In genomic region chr2:151569452-151569851, GRCm38 (mm10) we compare ENCODE assay signal across 22 mouse cellular contexts. TPM values are rescaled to one million over a fixed set of nuclear protein-coding genes. Genes with fewer than 3 reads are reported as not detected.
DNase-seq lines count a peak whose midpoint lies in the region; TF ChIP-seq lines count a peak whose summit lies in the region.
"Had no signal": no experiment of that assay in that cellular context is flagged by ENCODE, and none has a peak within 500 bp of the region (broad histone marks: within the 10 kb centered on the region; RNA-seq: fewer than 3 reads in every experiment).

No protein-coding gene starts in this region.

- no peak overlapping the region for H3K4me3 ChIP-seq in forebrain, embryonic 10.5 days
- H3K4me3 ChIP-seq: embryonic facial prominence, embryonic 10.5 days; forebrain, embryonic 13.5 days; limb, embryonic 10.5 days; neural tube, embryonic 13.5 days had no signal

- no peaks in the 10 kb centered on the region for H3K4me1 ChIP-seq in forebrain, embryonic 10.5 days
- H3K4me1 ChIP-seq: embryonic facial prominence, embryonic 10.5 days; forebrain, embryonic 13.5 days; limb, embryonic 10.5 days; neural tube, embryonic 13.5 days had no signal

- no peaks in the 10 kb centered on the region for H3K27me3 ChIP-seq in forebrain, embryonic 10.5 days (ENCODE audit: poor library complexity, severe bottlenecking)
- H3K27me3 ChIP-seq: forebrain, embryonic 13.5 days; neural tube, embryonic 13.5 days had no signal

- H3K36me3 ChIP-seq in forebrain, embryonic 10.5 days (replicated peaks): peaks cover 12% of the 10 kb centered on the region

- TF ChIP-seq CTCF in brain, embryonic 14.5 days (IDR thresholded peaks at IDR 0.05; ENCODE audit: borderline replicate concordance, extremely low read depth, insufficient read depth, insufficient read length): no peak

- H3K27ac ChIP-seq in forebrain, embryonic 10.5 days: no peak overlapping the region
- H3K27ac ChIP-seq: embryonic facial prominence, embryonic 10.5 days; forebrain, embryonic 13.5 days; limb, embryonic 10.5 days; neural tube, embryonic 13.5 days had no signal

- peak; percentile 27 for DNase-seq in lung, postnatal 36 days
- DNase-seq in lung, postnatal 4 days: no peak
- DNase-seq in adrenal gland, adult 2 months: peak; percentile 75
- DNase-seq in brain, embryonic 14.5 days (ENCODE audit: low read depth): peak; percentile 16
- no peak for DNase-seq in forebrain, embryonic 10.5 days (ENCODE audit: extremely low spot score, low spot score)
- no peak for DNase-seq in gastrocnemius, postnatal 25 days
- no peak for DNase-seq in gastrocnemius, postnatal 4 days (ENCODE audit: low spot score in 2 of 2)
- DNase-seq in kidney, adult 9 months: no peak
- DNase-seq: cerebellum, adult 8-10 months; gastrocnemius, postnatal 10 days; heart, postnatal 10 days; kidney, postnatal 4 days; layer of hippocampus, adult 9-11 months; liver, postnatal 0 days; lung, postnatal 10 days; thymus, adult 18-20 months had no signal

- 87% methylated on average over 2 of the region's 2 CpGs for WGBS in forebrain, embryonic 10.5 days

- no peaks in the 10 kb centered on the region for H3K9me3 ChIP-seq in forebrain, embryonic 10.5 days
- H3K9me3 ChIP-seq: embryonic facial prominence, embryonic 10.5 days; forebrain, embryonic 13.5 days; G1E; limb, embryonic 10.5 days; neural tube, embryonic 13.5 days had no signal

- no peak for TF ChIP-seq POLR2A in brain, embryonic 14.5 days (IDR thresholded peaks at IDR 0.05; ENCODE audit: borderline replicate concordance, extremely low read depth, insufficient read depth, insufficient read length, poor library complexity, severe bottlenecking)

RNA-seq across cellular contexts. Expression of gene Sdcbp2, which starts 3.0 kb away (rescaled TPM):
- 1 to 10 TPM in 1 of 2 experiments, under 1 TPM in 1; 0.81 to 1.2 TPM for total RNA-seq in adrenal gland, adult 2 months (2021)
- polyA plus RNA-seq in adrenal gland, adult 2 months (2012; rRNA removed): 0.47 and 0.57 TPM in 2 replicates
- polyA plus RNA-seq in brain, embryonic 14.5 days (2012; rRNA removed): 1.1 TPM in 2 replicates
- 0.43 and 0.79 TPM in 2 replicates for polyA plus RNA-seq in forebrain, embryonic 10.5 days (2016; fragmentation: Nextera tagmentation; extraction: Ambion mirVana)
- under 1 TPM; 0.56 to 0.77 TPM for total RNA-seq in gastrocnemius, postnatal 25 days (2021)
- 1 to 10 TPM; 1.5 to 1.8 TPM for total RNA-seq in gastrocnemius, postnatal 4 days (2021)
- total RNA-seq: common myeloid progenitor, adult 5-6 weeks; G1E had no signal

RNA-seq across cellular contexts. Expression of gene Fkbp1a, which starts 27.2 kb away (rescaled TPM):
- 100 to 1,000 TPM; 226 to 292 TPM for total RNA-seq in adrenal gland, adult 2 months (2021)
- polyA plus RNA-seq in adrenal gland, adult 2 months (2012; rRNA removed): 80.0 and 99.4 TPM in 2 replicates
- 174 and 216 TPM in 2 replicates for polyA plus RNA-seq in brain, embryonic 14.5 days (2012; rRNA removed)
- 582 and 592 TPM in 2 replicates for polyA plus RNA-seq in forebrain, embryonic 10.5 days (2016; fragmentation: Nextera tagmentation; extraction: Ambion mirVana)
- total RNA-seq in gastrocnemius, postnatal 25 days (2021): 100 to 1,000 TPM; 164 to 182 TPM
- 100 to 1,000 TPM; 292 to 323 TPM for total RNA-seq in gastrocnemius, postnatal 4 days (2021)

Comparison
In these comparisons a context has a peak if more than half of its experiments do, and no peak if none do; other contexts are left out.
1. DNase-seq: peak in lung, postnatal 36 days (single experiment), adrenal gland, adult 2 months (single experiment) and brain, embryonic 14.5 days (single experiment); none in lung, postnatal 4 days (0 of 2), forebrain, embryonic 10.5 days (single experiment), gastrocnemius, postnatal 25 days (single experiment), gastrocnemius, postnatal 4 days (0 of 2) and kidney, adult 9 months (single experiment).